Mouse (Mus musculus) liver, embryonic 16.5 days (tissue): ENCODE data around the gene Tmem87a. TPM values are rescaled to one million over a fixed set of nuclear protein-coding genes. Genes with fewer than 3 reads are reported as not detected.

Experiments used
- ATAC-seq: fragments of 200-750 bp; cut with Nextera tagmentation; 2 replicates; pipeline ENCODE4 v1.8.0; 2017; ENCODE audit warnings: low read depth, mild to moderate bottlenecking, moderate number of reproducible peaks, moderate library complexity
- H3K27ac ChIP-seq: fragments of 300-500 bp; sonication (generic); 2 replicates; pipeline ENCODE4 v1.5.1; 2014; ENCODE audit warnings: mild to moderate bottlenecking, low read length
- H3K27me3 ChIP-seq: fragments of 300-500 bp; sonication (generic); 2 replicates; pipeline ENCODE4 v1.6.1; 2014; ENCODE audit warnings: low read depth, low read length, mixed read lengths; ENCODE audit not compliant: control insufficient read depth, insufficient read depth
- H3K36me3 ChIP-seq: fragments of 300-500 bp; sonication (generic); 2 replicates; pipeline ENCODE4 v1.6.1; 2014; ENCODE audit warnings: mild to moderate bottlenecking; ENCODE audit not compliant: control insufficient read depth, insufficient read depth
- H3K4me1 ChIP-seq: fragments of 300-500 bp; sonication (generic); 2 replicates; pipeline ENCODE4 v1.6.1; 2014; ENCODE audit warnings: low read depth, low read length, mixed read lengths; ENCODE audit not compliant: control insufficient read depth
- H3K4me2 ChIP-seq: fragments of 300-500 bp; sonication (generic); 2 replicates; pipeline ENCODE4 v1.6.1; 2014; ENCODE audit warnings: low read depth, low read length, mixed read lengths
- H3K4me3 ChIP-seq: fragments of 300-500 bp; sonication (generic); 2 replicates; pipeline ENCODE4 v1.5.1; 2014; ENCODE audit warnings: low read depth, mild to moderate bottlenecking, low read length
- H3K9ac ChIP-seq: fragments of 300-500 bp; sonication (generic); 2 replicates; pipeline ENCODE4 v1.6.1; 2014; ENCODE audit warnings: low read depth, low read length
- H3K9me3 ChIP-seq: fragments of 300-500 bp; sonication (generic); replicated peaks from 2 replicates; pipeline ENCODE4 v1.6.1; 2016; ENCODE audit warnings: low read length; ENCODE audit not compliant: control insufficient read depth
- WGBS: fragments of 180-500 bp; shearing (Covaris S2); extraction: QIAGEN DNeasy Blood & Tissue Kit; methylation state at CpG from one replicate; pipeline ENCODE4 v1.1.7; 2014; ENCODE audit not compliant: insufficient replicate concordance; 5-methylcytosine and 5-hydroxymethylcytosine counted together
- polyA plus RNA-seq: library from polyadenylated mRNA; unstranded; fragments of >200 nt; fragmentation: Nextera tagmentation; extraction: Ambion mirVana; gene quantifications from 2 replicates; pipeline ENCODE4 v1.2.1, GENCODE M21; 2015

Tmem87a gene
- 2.7 and 3.4 TPM in 2 replicates for polyA plus RNA-seq

DNA sequence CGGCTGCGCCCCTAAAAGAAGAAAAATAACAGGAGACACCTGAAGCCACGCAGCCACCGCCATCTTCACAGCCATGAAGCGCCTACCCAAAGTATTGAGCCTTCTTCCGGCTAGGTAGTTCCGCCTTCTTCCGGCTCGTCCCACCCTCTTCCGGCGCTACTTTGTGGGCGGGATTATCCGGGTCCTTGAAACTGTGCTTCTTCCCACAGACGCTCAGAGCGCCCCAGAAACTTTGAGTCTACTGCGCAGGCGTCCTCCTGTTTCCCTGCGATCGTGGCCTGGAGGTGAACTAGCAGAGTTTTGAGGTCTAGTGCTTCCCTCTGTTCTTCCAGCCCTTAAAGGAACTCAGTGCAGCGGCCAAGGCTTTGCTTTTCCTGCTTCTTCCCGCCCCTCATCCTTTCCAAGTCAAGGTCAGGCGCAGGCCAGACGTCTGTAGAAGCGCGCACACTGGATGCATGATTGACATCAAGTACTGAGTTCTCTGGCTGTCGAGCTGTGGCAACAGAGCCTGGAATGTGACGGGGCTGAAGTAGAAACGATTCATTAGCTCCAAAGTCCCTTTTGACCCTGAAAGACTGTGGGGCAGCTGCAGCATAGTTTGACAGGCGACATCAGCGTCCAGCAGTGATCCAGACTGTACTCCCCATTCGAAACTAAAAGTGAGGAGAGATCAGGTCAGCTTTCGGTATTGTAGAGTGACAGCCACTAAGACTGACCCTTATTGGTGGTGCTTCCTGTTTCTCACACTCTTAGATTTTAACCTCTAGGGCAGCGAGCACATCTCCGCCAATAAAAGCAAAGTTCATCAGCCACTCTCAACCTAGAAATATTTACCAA, at the start of gene Tmem87a:
TSS of gene Tmem87a (minus strand) at position 128 of the 837 bp plus-strand sequence.
- H3K36me3 ChIP-seq = no peaks in the 10 kb centered on the region
- peak within 1 kb of the TSS; percentile 77 for H3K9ac ChIP-seq
- H3K9me3 ChIP-seq = no peaks in the 10 kb centered on the region
- no peaks in the 10 kb centered on the region for H3K27me3 ChIP-seq
- H3K4me2 ChIP-seq = peak within 1 kb of the TSS; percentile 67
- H3K4me3 ChIP-seq = peak within 1 kb of the TSS; percentile 73
- H3K4me1 ChIP-seq = peaks cover 10% of the 10 kb centered on the region
- H3K27ac ChIP-seq = peak within 1 kb of the TSS; percentile 97
- ATAC-seq = peak; percentile 99
- WGBS = under 1% methylated on average over 34 of the region's 34 CpGs

GRCm38 (mm10) chr2:120452600-120452999, 48.7 kb upstream of the Tmem87a start:
- no peaks in the 10 kb centered on the region for H3K27me3 ChIP-seq
- no peak overlapping the region for H3K4me2 ChIP-seq
- H3K27ac ChIP-seq = no peak overlapping the region
- no peak overlapping the region for H3K4me3 ChIP-seq
- ATAC-seq = no peak
- no peaks in the 10 kb centered on the region for H3K36me3 ChIP-seq
- H3K9me3 ChIP-seq = no peaks in the 10 kb centered on the region
- no peak overlapping the region for H3K9ac ChIP-seq
- WGBS = 69% methylated on average over 4 of the region's 4 CpGs
- no peaks in the 10 kb centered on the region for H3K4me1 ChIP-seq

- Histone ChIP-seq H3K4me2 (no peak overlapping the region), H3K27ac (no peak overlapping the region), H3K4me1 (peaks cover 11% of the 10 kb centered on the region), H3K9ac (no peak overlapping the region), H3K27me3 (no peaks in the 10 kb centered on the region), H3K36me3 (no peaks in the 10 kb centered on the region), H3K9me3 (no peaks in the 10 kb centered on the region), H3K4me3 (no peak overlapping the region)
- WGBS = 55% methylated on average over 6 of the region's 6 CpGs
- no peak for ATAC-seq
Observed at GRCm38 (mm10) chr2:120450724-120451123, 46.8 kb upstream of the Tmem87a start.

- H3K4me3 ChIP-seq = no peak overlapping the region
- H3K27ac ChIP-seq = no peak overlapping the region
- H3K27me3 ChIP-seq = no peaks in the 10 kb centered on the region
- WGBS = 80% methylated on average over 1 of the region's 1 CpGs
- H3K9ac ChIP-seq = no peak overlapping the region
- H3K4me2 ChIP-seq = no peak overlapping the region
- H3K9me3 ChIP-seq = no peaks in the 10 kb centered on the region
- H3K4me1 ChIP-seq = peaks cover 14% of the 10 kb centered on the region
- no peaks in the 10 kb centered on the region for H3K36me3 ChIP-seq
- ATAC-seq = no peak
Observed at GRCm38 (mm10) chr2:120447306-120447705, 43.4 kb upstream of the Tmem87a start.

DNA sequence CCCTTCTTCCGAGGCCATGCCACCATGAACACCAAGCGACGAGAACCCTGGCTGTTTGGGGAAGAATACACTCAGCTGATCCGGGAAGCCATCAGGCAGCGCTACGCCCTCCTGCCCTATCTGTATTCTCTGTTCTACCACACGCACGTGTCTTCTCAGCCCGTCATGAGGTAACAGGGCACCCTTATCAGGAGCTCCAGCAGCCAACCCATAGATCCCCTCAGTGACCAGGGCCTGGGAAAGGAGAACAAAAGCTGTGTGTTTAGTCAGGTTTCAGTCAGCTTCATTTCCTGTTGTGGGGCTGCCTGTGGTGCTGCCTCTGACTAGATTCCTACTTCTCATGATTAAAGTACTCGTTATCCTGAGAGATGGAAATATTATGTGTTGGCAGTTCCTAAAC, 42.5 kb upstream of the Tmem87a start:
- Histone ChIP-seq H3K36me3 (no peaks in the 10 kb centered on the region), H3K4me3 (no peak overlapping the region), H3K4me2 (peak overlapping the region; percentile 34; the same call in 1 of the 2 replicates), H3K4me1 (peaks cover 14% of the 10 kb centered on the region), H3K9ac (no peak overlapping the region), H3K9me3 (no peaks in the 10 kb centered on the region), H3K27me3 (no peaks in the 10 kb centered on the region), H3K27ac (peak overlapping the region; percentile 31)
- WGBS = 4% methylated on average over 10 of the region's 10 CpGs
- peak; percentile 99 for ATAC-seq

GRCm38 (mm10) chr2:120444486-120444885, 40.6 kb upstream of the Tmem87a start:
- no peak for ATAC-seq
- peaks cover 14% of the 10 kb centered on the region for H3K4me1 ChIP-seq
- H3K36me3 ChIP-seq = no peaks in the 10 kb centered on the region
- no peak overlapping the region for H3K9ac ChIP-seq
- no peaks in the 10 kb centered on the region for H3K27me3 ChIP-seq
- no peaks in the 10 kb centered on the region for H3K9me3 ChIP-seq
- WGBS = 90% methylated on average over 1 of the region's 1 CpGs
- no peak overlapping the region for H3K27ac ChIP-seq
- H3K4me3 ChIP-seq = no peak overlapping the region
- H3K4me2 ChIP-seq = no peak overlapping the region

- Histone ChIP-seq H3K4me3 (no peak overlapping the region), H3K9ac (no peak overlapping the region), H3K4me1 (no peaks in the 10 kb centered on the region; the same call in 1 of the 2 replicates), H3K4me2 (no peak overlapping the region), H3K36me3 (no peaks in the 10 kb centered on the region), H3K27ac (no peak overlapping the region), H3K27me3 (no peaks in the 10 kb centered on the region), H3K9me3 (no peaks in the 10 kb centered on the region)
- no peak for ATAC-seq
- WGBS = 81% methylated on average over 5 of the region's 5 CpGs
Observed at GRCm38 (mm10) chr2:120424386-120424785, 20.5 kb upstream of the Tmem87a start.

- no peak overlapping the region for H3K4me3 ChIP-seq
- no peak overlapping the region for H3K9ac ChIP-seq
- no peak for ATAC-seq
- no peak overlapping the region for H3K27ac ChIP-seq
- 60% methylated on average over 1 of the region's 1 CpGs for WGBS
- H3K27me3 ChIP-seq = no peaks in the 10 kb centered on the region
- peaks cover 6% of the 10 kb centered on the region for H3K36me3 ChIP-seq
- no peak overlapping the region for H3K4me2 ChIP-seq
- no peaks in the 10 kb centered on the region for H3K9me3 ChIP-seq
- peaks cover 5% of the 10 kb centered on the region for H3K4me1 ChIP-seq
Observed at GRCm38 (mm10) chr2:120414738-120415414, 11.0 kb upstream of the Tmem87a start.

DNA sequence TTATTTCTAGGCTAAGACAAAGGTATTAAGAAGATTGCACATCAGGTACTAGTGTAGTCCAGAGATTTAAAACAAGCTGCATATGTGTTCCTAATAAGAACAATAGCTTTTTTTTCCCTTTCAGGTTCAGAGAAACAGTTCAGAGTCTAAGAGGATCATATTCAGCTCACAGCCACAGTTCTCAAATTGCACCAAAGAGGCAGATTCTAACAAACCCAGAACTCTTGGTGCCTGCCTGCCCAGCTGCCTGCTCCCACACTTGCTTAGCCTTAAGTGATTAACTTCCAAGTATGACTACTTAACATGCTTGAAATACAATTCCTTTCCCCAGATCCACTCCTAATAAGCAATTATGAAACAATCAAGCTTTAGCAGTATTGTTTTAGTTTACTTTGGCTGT, 10.2 kb upstream of the Tmem87a start:
- no peak overlapping the region for H3K9ac ChIP-seq
- no peak for ATAC-seq
- no peak overlapping the region for H3K4me3 ChIP-seq
- peaks cover 5% of the 10 kb centered on the region for H3K4me1 ChIP-seq
- no peaks in the 10 kb centered on the region for H3K27me3 ChIP-seq
- peaks cover 6% of the 10 kb centered on the region for H3K36me3 ChIP-seq
- no peak overlapping the region for H3K27ac ChIP-seq
- no peak overlapping the region for H3K4me2 ChIP-seq
- no peaks in the 10 kb centered on the region for H3K9me3 ChIP-seq
